Mouse (Mus musculus) intestine, embryonic 16.5 days (tissue): Measurements from ENCODE around the gene Adam1a. TPM values are rescaled to one million over a fixed set of nuclear protein-coding genes. Genes with fewer than 3 reads are reported as not detected.
"Not testable (repeated sequence)": the region's sequence is repeated elsewhere in the genome, so short reads cannot be mapped to it uniquely, and the experiment has no call there.

Experiments
- ATAC-seq: fragments of 200-750 bp; cut with Nextera tagmentation; 2 replicates; pipeline ENCODE4 v1.8.0; 2017; ENCODE audit warnings: moderate TSS enrichment, moderate library complexity
- H3K27ac ChIP-seq: fragments of 300-500 bp; sonication (generic); 2 replicates; pipeline ENCODE4 v1.5.1; 2014; ENCODE audit warnings: mild to moderate bottlenecking, low read length
- H3K27me3 ChIP-seq: fragments of 300-500 bp; sonication (generic); replicated peaks from 2 replicates; pipeline ENCODE4 v1.6.1; 2014; ENCODE audit warnings: low read length, control low read depth, mixed read lengths; ENCODE audit not compliant: control insufficient read depth, insufficient read depth
- H3K36me3 ChIP-seq: fragments of 300-500 bp; sonication (generic); 2 replicates; pipeline ENCODE4 v1.6.1; 2014; ENCODE audit warnings: low read length, control low read depth; ENCODE audit not compliant: control insufficient read depth, insufficient read depth
- H3K4me1 ChIP-seq: fragments of 300-500 bp; sonication (generic); 2 replicates; pipeline ENCODE4 v1.6.1; 2014; ENCODE audit warnings: low read length, control low read depth, mixed read lengths; ENCODE audit not compliant: control insufficient read depth, insufficient read depth
- H3K4me2 ChIP-seq: fragments of 300-500 bp; sonication (generic); 2 replicates; pipeline ENCODE4 v1.6.1; 2014; ENCODE audit warnings: low read depth, low read length, control low read depth
- H3K4me3 ChIP-seq: fragments of 300-500 bp; sonication (generic); 2 replicates; pipeline ENCODE4 v1.5.1; 2014; ENCODE audit warnings: mild to moderate bottlenecking, low read length
- H3K9ac ChIP-seq: fragments of 300-500 bp; sonication (generic); 2 replicates; pipeline ENCODE4 v1.6.1; 2014; ENCODE audit warnings: low read depth, low read length
- H3K9me3 ChIP-seq: fragments of 300-500 bp; sonication (generic); 2 replicates; pipeline ENCODE4 v1.6.1; 2016; ENCODE audit warnings: low read length, control low read depth; ENCODE audit not compliant: control insufficient read depth
- WGBS: fragments of 180-500 bp; shearing (Covaris S2); extraction: QIAGEN DNeasy Blood & Tissue Kit; methylation state at CpG from one replicate; pipeline ENCODE4 v1.1.7; 2014; 5-methylcytosine and 5-hydroxymethylcytosine counted together
- polyA plus RNA-seq: library from polyadenylated mRNA; unstranded; fragments of >200 nt; fragmentation: Nextera tagmentation; extraction: Ambion mirVana; gene quantifications from 2 replicates; pipeline ENCODE4 v1.2.1, GENCODE M21; 2015

The Adam1a gene
- polyA plus RNA-seq, 1 experiment from 2014 or later, result 0.81 TPM

DNA sequence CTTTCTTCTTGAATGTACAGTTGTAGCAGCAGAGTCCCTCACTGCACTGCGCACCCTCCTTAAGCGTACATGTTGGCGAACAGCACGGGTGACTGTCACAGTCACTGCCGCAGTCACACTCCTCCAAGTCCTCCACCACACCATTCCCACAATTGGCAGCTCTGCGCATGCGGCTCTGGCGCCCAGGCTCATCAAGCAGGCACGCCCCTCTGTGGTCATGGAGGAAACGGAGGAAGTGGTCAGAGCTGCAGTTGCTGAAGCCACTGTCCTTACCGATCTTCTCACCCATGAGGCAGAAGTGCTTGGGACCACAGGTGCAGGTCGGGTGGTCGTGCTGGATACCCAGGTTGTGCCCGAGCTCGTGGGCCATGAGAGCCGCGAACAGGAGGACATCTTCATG, 25.5 kb downstream of the Adam1a start:
- H3K4me3 ChIP-seq, H3K4me2 ChIP-seq, H3K36me3 ChIP-seq, H3K27me3 ChIP-seq, H3K27ac ChIP-seq, H3K9ac ChIP-seq, H3K4me1 ChIP-seq, ATAC-seq, H3K9me3 ChIP-seq: not testable (repeated sequence)
- 94% methylated on average over 10 of the region's 17 CpGs for WGBS

DNA sequence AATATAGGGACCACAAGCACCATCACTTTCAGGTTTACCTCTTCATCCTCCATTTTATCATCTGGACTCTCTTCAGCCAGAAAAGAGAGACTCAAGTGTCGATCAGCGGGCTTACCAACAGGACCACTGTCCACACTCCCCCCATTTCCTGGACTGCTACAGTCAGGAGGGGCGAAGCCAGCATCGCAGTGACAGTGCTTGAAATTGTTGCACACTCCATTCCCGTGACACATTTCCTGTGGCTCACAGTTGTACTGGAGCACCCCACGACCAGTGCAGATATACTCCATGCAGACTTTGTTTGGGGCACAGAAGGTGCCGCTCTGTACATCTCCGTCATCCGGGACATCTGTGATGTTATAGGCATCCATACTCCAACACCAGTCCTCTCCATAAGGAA, 26.3 kb downstream of the Adam1a start:
- Histone ChIP-seq H3K4me3 (no peak overlapping the region), H3K36me3 (no peaks in the 10 kb centered on the region), H3K9ac (no peak overlapping the region), H3K4me1 (no peaks in the 10 kb centered on the region), H3K9me3 (no peaks in the 10 kb centered on the region), H3K27me3 (no peaks in the 10 kb centered on the region), H3K4me2 (no peak overlapping the region), H3K27ac (no peak overlapping the region)
- ATAC-seq, result no peak
- 92% methylated on average over 9 of the region's 9 CpGs for WGBS

DNA sequence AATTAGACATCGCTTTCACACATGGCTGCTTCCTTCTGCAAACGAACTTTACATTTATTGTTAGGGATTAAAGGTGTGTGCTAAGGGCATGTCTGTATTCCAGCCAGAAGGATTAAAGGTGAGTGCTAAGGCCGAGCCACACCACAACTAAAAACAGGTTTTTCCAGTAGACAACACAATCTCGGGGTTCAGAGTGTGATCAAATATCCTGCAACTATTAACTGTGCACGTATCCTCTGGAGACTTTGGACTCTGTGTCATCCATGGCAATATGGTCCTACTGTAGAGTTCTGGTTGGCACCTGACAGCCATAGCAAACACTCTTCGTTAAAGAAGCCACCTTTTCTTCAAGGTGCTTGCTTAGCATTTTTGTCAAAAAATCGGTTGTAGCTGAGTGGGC, 35.3 kb downstream of the Adam1a start:
- peak; percentile 92 for ATAC-seq
- Histone ChIP-seq H3K27me3 (no peaks in the 10 kb centered on the region), H3K36me3 (no peaks in the 10 kb centered on the region), H3K4me3 (no peak overlapping the region), H3K27ac (0 out of 2 replicates have a peak overlapping the region, but pooled peaks have one; percentile 28), H3K9ac (no peak overlapping the region), H3K4me1 (no peaks in the 10 kb centered on the region), H3K4me2 (no peak overlapping the region), H3K9me3 (no peaks in the 10 kb centered on the region)
- WGBS, result 69% methylated on average over 7 of the region's 7 CpGs

DNA sequence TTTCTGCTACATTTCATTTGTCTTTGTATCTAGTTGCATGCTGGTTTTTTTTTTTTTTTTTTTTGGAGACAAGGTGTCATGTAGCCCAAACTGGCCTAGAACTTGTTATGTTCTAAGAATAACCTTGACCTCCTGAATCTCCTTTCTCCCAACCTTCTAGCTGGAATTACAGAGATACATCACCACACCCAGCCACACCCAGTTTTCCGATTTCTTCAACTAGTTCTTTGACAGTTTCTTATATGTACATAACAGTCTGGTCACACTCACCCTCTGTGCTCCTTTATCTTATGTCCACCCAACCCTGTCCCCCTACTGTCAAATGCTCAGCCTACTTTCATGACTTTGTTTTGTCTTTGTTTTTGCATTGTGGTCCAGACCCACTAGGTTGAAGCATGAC, 38.4 kb downstream of the Adam1a start:
- WGBS, result 70% methylated on average over 1 of the region's 1 CpGs

DNA sequence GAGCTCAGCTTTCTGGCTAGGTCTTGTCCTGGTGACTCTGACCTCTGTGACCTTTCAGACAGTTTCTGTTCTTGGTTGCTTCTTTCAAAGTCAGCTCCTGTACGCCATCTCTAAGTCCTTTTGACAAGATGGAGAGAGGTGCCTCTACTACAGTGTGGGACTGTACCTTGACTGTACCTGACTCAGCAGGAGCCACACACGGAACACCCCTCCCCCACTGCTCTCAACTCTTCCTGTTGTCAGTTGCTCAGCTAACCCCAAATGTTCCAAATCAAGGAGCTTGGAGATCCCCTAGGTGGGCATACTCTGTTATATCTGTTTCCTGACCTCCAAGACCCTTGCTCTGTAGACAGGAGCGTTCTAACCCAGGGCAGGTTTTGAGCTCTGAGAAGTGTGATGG, 42.1 kb downstream of the Adam1a start, which contains the start of gene Adam1b:
Adam1b (minus strand) TSS at position 205 of the 400 bp plus-strand sequence.
- Histone ChIP-seq H3K4me1 (no peaks in the 10 kb centered on the region), H3K27me3 (no peaks in the 10 kb centered on the region), H3K9ac (no peak within 1 kb of the TSS), H3K4me3 (no peak within 1 kb of the TSS), H3K4me2 (no peak within 1 kb of the TSS), H3K9me3 (no peaks in the 10 kb centered on the region), H3K36me3 (no peaks in the 10 kb centered on the region), H3K27ac (no peak within 1 kb of the TSS)
- ATAC-seq, result no peak
- WGBS, result 68% methylated on average over 3 of the region's 3 CpGs

More for the DNA sequence above, 38.4 kb downstream of the Adam1a start:
- no peaks in the 10 kb centered on the region for H3K4me1 ChIP-seq
- H3K4me2 ChIP-seq, result no peak overlapping the region
- no peaks in the 10 kb centered on the region for H3K36me3 ChIP-seq
- no peak overlapping the region for H3K4me3 ChIP-seq
- H3K9me3 ChIP-seq, result no peaks in the 10 kb centered on the region
- no peak overlapping the region for H3K27ac ChIP-seq
- ATAC-seq, result no peak
- H3K27me3 ChIP-seq, result no peaks in the 10 kb centered on the region
- no peak overlapping the region for H3K9ac ChIP-seq

DNA sequence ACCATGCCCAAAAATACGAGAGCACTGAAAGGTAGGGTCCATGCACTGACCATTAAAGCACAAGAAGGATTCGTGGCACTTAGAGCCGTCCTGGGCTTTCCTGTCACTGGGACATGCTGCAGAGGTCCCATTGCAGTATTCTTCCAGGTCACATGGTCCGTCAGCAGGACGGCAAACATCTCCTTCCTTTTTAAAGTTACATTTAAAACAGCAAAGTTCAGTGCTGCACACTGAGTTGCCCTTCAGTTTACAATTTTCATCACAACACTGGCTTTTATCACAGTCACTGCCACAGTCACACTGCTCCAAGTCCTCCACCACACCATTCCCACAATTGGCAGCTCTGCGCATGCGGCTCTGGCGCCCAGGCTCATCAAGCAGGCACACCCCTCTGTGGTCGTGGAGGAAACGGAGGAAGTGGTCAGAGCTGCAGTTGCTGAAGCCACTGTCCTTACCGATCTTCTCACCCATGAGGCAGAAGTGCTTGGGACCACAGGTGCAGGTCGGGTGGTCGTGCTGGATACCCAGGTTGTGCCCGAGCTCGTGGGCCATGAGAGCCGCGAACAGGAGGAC, 43.8 kb downstream of the Adam1a start:
- ATAC-seq, H3K4me3 ChIP-seq, H3K27ac ChIP-seq, H3K9me3 ChIP-seq, H3K9ac ChIP-seq, H3K4me1 ChIP-seq, H3K27me3 ChIP-seq, H3K4me2 ChIP-seq, H3K36me3 ChIP-seq: not testable (repeated sequence)
- 73% methylated on average over 10 of the region's 17 CpGs for WGBS

DNA sequence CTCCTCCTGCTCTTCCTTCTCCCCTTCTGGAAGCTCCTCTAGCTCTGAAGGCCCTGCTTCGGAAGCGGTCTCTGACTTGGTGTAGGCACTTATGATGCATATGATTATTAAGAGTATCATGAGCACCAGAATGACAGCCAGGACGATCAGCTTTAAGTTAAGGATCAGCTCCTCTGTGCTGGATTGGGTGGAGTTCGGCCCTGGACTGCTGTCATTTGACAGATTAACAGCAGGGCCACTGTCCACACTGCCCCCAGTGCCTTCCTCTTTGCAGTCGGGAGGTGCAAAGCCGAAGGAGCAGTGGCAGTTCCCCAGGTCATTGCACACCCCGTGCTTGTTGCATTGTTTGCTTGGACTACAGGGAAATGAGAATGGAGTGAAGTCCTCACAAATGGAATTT, 44.6 kb downstream of the Adam1a start:
- Histone ChIP-seq H3K4me2 (no peak overlapping the region), H3K9ac (no peak overlapping the region), H3K4me1 (no peaks in the 10 kb centered on the region), H3K36me3 (no peaks in the 10 kb centered on the region), H3K4me3 (no peak overlapping the region), H3K27ac (no peak overlapping the region), H3K27me3 (no peaks in the 10 kb centered on the region), H3K9me3 (no peaks in the 10 kb centered on the region)
- no peak for ATAC-seq
- WGBS, result 52% methylated on average over 7 of the region's 7 CpGs

DNA sequence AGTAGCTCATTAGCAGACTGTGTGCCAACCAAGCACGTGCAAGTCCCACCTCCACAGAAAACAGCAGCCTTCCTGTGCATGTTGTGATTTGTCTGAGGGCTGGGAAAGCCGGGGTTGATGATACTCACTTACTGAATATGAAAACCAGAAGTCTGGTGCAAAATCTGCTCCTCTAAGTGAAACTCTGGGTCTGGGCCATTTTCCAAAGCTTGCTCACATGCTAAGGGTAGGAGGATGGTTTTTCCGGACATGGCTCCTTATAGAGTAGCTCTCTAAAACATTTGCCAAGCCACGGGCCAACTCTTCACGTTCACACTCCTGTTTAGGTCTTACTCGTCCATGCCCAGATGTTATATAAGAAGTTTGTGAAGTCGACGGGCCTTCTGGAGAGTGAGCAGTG, 52.0 kb downstream of the Adam1a start:
- no peak for ATAC-seq
- no peak overlapping the region for H3K9ac ChIP-seq
- H3K27ac ChIP-seq, result no peak overlapping the region
- H3K9me3 ChIP-seq, result no peaks in the 10 kb centered on the region
- no peaks in the 10 kb centered on the region for H3K36me3 ChIP-seq
- no peak overlapping the region for H3K4me2 ChIP-seq
- H3K27me3 ChIP-seq, result no peaks in the 10 kb centered on the region
- H3K4me1 ChIP-seq, result no peaks in the 10 kb centered on the region
- WGBS, result 79% methylated on average over 8 of the region's 8 CpGs
- no peak overlapping the region for H3K4me3 ChIP-seq

DNA sequence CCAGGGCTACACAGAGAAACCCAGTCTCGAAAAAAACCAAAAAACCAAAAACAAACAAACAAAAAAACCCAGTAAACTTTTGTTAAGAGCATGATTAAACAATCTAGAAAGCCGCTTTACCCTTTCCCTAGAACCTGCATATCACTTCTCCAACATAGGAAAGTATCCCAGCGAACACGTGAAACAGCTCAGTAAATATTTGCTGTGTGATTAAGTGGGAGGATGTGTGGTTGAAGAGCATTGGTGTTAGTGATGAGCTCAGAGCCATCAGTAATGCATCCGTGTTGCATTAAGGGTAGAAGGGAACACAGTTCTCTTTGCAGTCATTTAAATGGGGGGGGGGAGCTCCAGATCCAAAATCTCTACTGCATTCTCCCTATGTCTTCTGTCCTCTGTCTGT, 60.5 kb downstream of the Adam1a start:
- ATAC-seq, result no peak
- Histone ChIP-seq H3K36me3 (no peaks in the 10 kb centered on the region), H3K27ac (no peak overlapping the region), H3K9ac (no peak overlapping the region), H3K9me3 (no peaks in the 10 kb centered on the region), H3K4me2 (no peak overlapping the region), H3K27me3 (no peaks in the 10 kb centered on the region), H3K4me3 (no peak overlapping the region), H3K4me1 (no peaks in the 10 kb centered on the region)
- WGBS, result 56% methylated on average over 5 of the region's 5 CpGs

DNA sequence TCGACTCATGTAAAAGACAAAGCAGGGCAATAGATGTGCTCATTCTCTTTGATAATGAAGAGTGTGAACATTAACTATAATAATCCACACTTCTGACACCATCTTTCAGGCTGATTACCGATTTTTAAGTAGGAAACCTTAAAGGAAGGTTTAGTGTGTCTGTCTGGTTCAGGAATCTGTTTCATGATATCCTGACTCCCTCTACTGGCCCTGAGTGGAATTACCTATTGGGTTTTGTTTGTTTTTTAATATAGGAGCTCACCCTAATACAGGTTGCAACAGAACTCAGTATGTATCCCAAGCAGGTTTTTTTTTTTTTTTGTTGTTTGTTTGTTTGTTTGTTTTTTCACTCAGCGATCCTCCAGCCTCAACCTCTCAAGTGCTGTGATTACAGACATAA, 67.6 kb downstream of the Adam1a start:
- ATAC-seq, result no peak
- no peak overlapping the region for H3K27ac ChIP-seq
- no peaks in the 10 kb centered on the region for H3K36me3 ChIP-seq
- no peaks in the 10 kb centered on the region for H3K27me3 ChIP-seq
- no peaks in the 10 kb centered on the region for H3K4me1 ChIP-seq
- H3K9ac ChIP-seq, result no peak overlapping the region
- H3K4me3 ChIP-seq, result no peak overlapping the region
- WGBS, result 26% methylated on average over 3 of the region's 3 CpGs
- no peaks in the 10 kb centered on the region for H3K9me3 ChIP-seq
- H3K4me2 ChIP-seq, result no peak overlapping the region
